Mouse (Mus musculus): ENCODE data around the gene Catip. TPM values are rescaled to one million over a fixed set of nuclear protein-coding genes. Genes with fewer than 3 reads are reported as not detected.
"Not testable (repeated sequence)": the region's sequence is repeated elsewhere in the genome, so short reads cannot be mapped to it uniquely, and the experiment has no call there.

The Catip gene
- polyA plus RNA-seq, 1 experiment from 2014 or later = 0.45 TPM

GRCm38 (mm10) chr1:74335033-74335432 lies 26.9 kb upstream of the Catip start:
- no peak for ATAC-seq
- H3K36me3 ChIP-seq (ENCODE audit: poor library complexity, severe bottlenecking) = no peaks in the 10 kb centered on the region
- H3K9ac ChIP-seq = no peak overlapping the region
- H3K4me1 ChIP-seq = peaks cover 19% of the 10 kb centered on the region
- H3K9me3 ChIP-seq (replicated peaks) = no peaks in the 10 kb centered on the region
- H3K27me3 ChIP-seq = no peaks in the 10 kb centered on the region
- no peak overlapping the region for H3K4me3 ChIP-seq
- 56% methylated on average over 4 of the region's 4 CpGs for WGBS
- no peak overlapping the region for H3K4me2 ChIP-seq
- H3K27ac ChIP-seq = no peak overlapping the region

- no peak overlapping the region for H3K9ac ChIP-seq
- no peak overlapping the region for H3K4me2 ChIP-seq
- 72% methylated on average over 6 of the region's 6 CpGs for WGBS
- no peaks in the 10 kb centered on the region for H3K9me3 ChIP-seq (replicated peaks)
- no peak for ATAC-seq
- peaks cover 14% of the 10 kb centered on the region for H3K4me1 ChIP-seq
- H3K27me3 ChIP-seq = no peaks in the 10 kb centered on the region
- H3K27ac ChIP-seq = no peak overlapping the region
- H3K4me3 ChIP-seq = no peak overlapping the region
- H3K36me3 ChIP-seq (ENCODE audit: poor library complexity, severe bottlenecking) = no peaks in the 10 kb centered on the region
Observed at GRCm38 (mm10) chr1:74335436-74336170, 26.3 kb upstream of the Catip start.

GRCm38 (mm10) chr1:74337241-74337771 lies 24.6 kb upstream of the Catip start:
- Histone ChIP-seq H3K27ac (no peak overlapping the region), H3K9ac (no peak overlapping the region), H3K9me3 (replicated peaks) (no peaks in the 10 kb centered on the region), H3K4me2 (no peak overlapping the region), H3K27me3 (no peaks in the 10 kb centered on the region), H3K36me3 (ENCODE audit: poor library complexity, severe bottlenecking) (no peaks in the 10 kb centered on the region), H3K4me1 (peaks cover 14% of the 10 kb centered on the region), H3K4me3 (no peak overlapping the region)
- WGBS = 86% methylated on average over 3 of the region's 3 CpGs
- ATAC-seq = no peak

GRCm38 (mm10) chr1:74338013-74338412 lies 23.9 kb upstream of the Catip start:
- Histone ChIP-seq H3K4me1 (peaks cover 12% of the 10 kb centered on the region), H3K36me3 (ENCODE audit: poor library complexity, severe bottlenecking) (no peaks in the 10 kb centered on the region), H3K4me2 (no peak overlapping the region), H3K27ac (no peak overlapping the region), H3K9ac (no peak overlapping the region), H3K9me3 (replicated peaks) (no peaks in the 10 kb centered on the region), H3K4me3 (no peak overlapping the region), H3K27me3 (no peaks in the 10 kb centered on the region)
- WGBS = 94% methylated on average over 5 of the region's 5 CpGs
- ATAC-seq = no peak

GRCm38 (mm10) chr1:74338626-74339025 lies 23.3 kb upstream of the Catip start:
- Histone ChIP-seq H3K9ac (no peak overlapping the region), H3K9me3 (replicated peaks) (no peaks in the 10 kb centered on the region), H3K27ac (no peak overlapping the region), H3K36me3 (ENCODE audit: poor library complexity, severe bottlenecking) (no peaks in the 10 kb centered on the region), H3K4me1 (peaks cover 6% of the 10 kb centered on the region), H3K4me3 (no peak overlapping the region), H3K27me3 (no peaks in the 10 kb centered on the region), H3K4me2 (no peak overlapping the region)
- no peak for ATAC-seq
- 92% methylated on average over 4 of the region's 4 CpGs for WGBS

GRCm38 (mm10) chr1:74339917-74340316 lies 22.0 kb upstream of the Catip start:
- Histone ChIP-seq H3K27ac (no peak overlapping the region), H3K9me3 (replicated peaks) (no peaks in the 10 kb centered on the region), H3K9ac (no peak overlapping the region), H3K4me3 (no peak overlapping the region), H3K27me3 (no peaks in the 10 kb centered on the region), H3K4me2 (no peak overlapping the region), H3K4me1 (0 out of 2 replicates have a peak, but pooled peaks cover 4% of the 10 kb centered on the region), H3K36me3 (ENCODE audit: poor library complexity, severe bottlenecking) (no peaks in the 10 kb centered on the region)
- no peak for ATAC-seq
- WGBS = 91% methylated on average over 9 of the region's 9 CpGs

GRCm38 (mm10) chr1:74340361-74340764 lies 21.5 kb upstream of the Catip start:
- Histone ChIP-seq H3K27ac (no peak overlapping the region), H3K9me3 (replicated peaks) (no peaks in the 10 kb centered on the region), H3K27me3 (no peaks in the 10 kb centered on the region), H3K4me3 (no peak overlapping the region), H3K9ac (no peak overlapping the region), H3K4me2 (no peak overlapping the region), H3K36me3 (ENCODE audit: poor library complexity, severe bottlenecking) (no peaks in the 10 kb centered on the region), H3K4me1 (0 out of 2 replicates have a peak, but pooled peaks cover 4% of the 10 kb centered on the region)
- 85% methylated on average over 6 of the region's 6 CpGs for WGBS
- ATAC-seq = peak; percentile 36; the same call in 1 of the 2 replicates

GRCm38 (mm10) chr1:74340992-74341391 lies 20.9 kb upstream of the Catip start:
- not testable (repeated sequence) for H3K4me1 ChIP-seq; H3K9ac ChIP-seq; H3K27me3 ChIP-seq; H3K27ac ChIP-seq; H3K9me3 ChIP-seq (replicated peaks); ATAC-seq; H3K36me3 ChIP-seq (ENCODE audit: poor library complexity, severe bottlenecking); H3K4me3 ChIP-seq; H3K4me2 ChIP-seq
- WGBS = 97% methylated on average over 4 of the region's 4 CpGs

- H3K36me3 ChIP-seq (ENCODE audit: poor library complexity, severe bottlenecking) = no peaks in the 10 kb centered on the region
- H3K4me1 ChIP-seq = 0 out of 2 replicates have a peak, but pooled peaks cover 4% of the 10 kb centered on the region
- H3K4me3 ChIP-seq = no peak overlapping the region
- no peak overlapping the region for H3K9ac ChIP-seq
- 96% methylated on average over 7 of the region's 7 CpGs for WGBS
- no peaks in the 10 kb centered on the region for H3K27me3 ChIP-seq
- H3K27ac ChIP-seq = no peak overlapping the region
- no peaks in the 10 kb centered on the region for H3K9me3 ChIP-seq (replicated peaks)
- no peak for ATAC-seq
- no peak overlapping the region for H3K4me2 ChIP-seq
Observed at GRCm38 (mm10) chr1:74341898-74342297, 20.0 kb upstream of the Catip start.

GRCm38 (mm10) chr1:74342308-74342707 lies 19.6 kb upstream of the Catip start:
- Histone ChIP-seq H3K27me3 (no peaks in the 10 kb centered on the region), H3K4me1 (0 out of 2 replicates have a peak, but pooled peaks cover 4% of the 10 kb centered on the region), H3K9me3 (replicated peaks) (no peaks in the 10 kb centered on the region), H3K27ac (no peak overlapping the region), H3K4me3 (no peak overlapping the region), H3K9ac (no peak overlapping the region), H3K4me2 (no peak overlapping the region), H3K36me3 (ENCODE audit: poor library complexity, severe bottlenecking) (peaks cover under 1% of the 10 kb centered on the region; the same call in 1 of the 2 replicates)
- 100% methylated on average over 1 of the region's 1 CpGs for WGBS
- no peak for ATAC-seq

- Histone ChIP-seq H3K27me3 (no peaks in the 10 kb centered on the region), H3K9me3 (replicated peaks) (no peaks in the 10 kb centered on the region), H3K4me2 (no peak overlapping the region), H3K9ac (no peak overlapping the region), H3K27ac (no peak overlapping the region), H3K4me1 (0 out of 2 replicates have a peak, but pooled peaks cover 4% of the 10 kb centered on the region), H3K36me3 (ENCODE audit: poor library complexity, severe bottlenecking) (peaks cover 6% of the 10 kb centered on the region; the same call in 1 of the 2 replicates), H3K4me3 (no peak overlapping the region)
- ATAC-seq = no peak
- 52% methylated on average over 5 of the region's 5 CpGs for WGBS
Observed at GRCm38 (mm10) chr1:74343161-74343560, 18.7 kb upstream of the Catip start.

GRCm38 (mm10) chr1:74344163-74344916 lies 17.6 kb upstream of the Catip start:
- Histone ChIP-seq H3K9me3 (replicated peaks) (no peaks in the 10 kb centered on the region), H3K9ac (no peak overlapping the region), H3K4me3 (no peak overlapping the region), H3K4me1 (0 out of 2 replicates have a peak, but pooled peaks cover 4% of the 10 kb centered on the region), H3K36me3 (ENCODE audit: poor library complexity, severe bottlenecking) (peaks cover 16% of the 10 kb centered on the region), H3K27ac (no peak overlapping the region), H3K4me2 (no peak overlapping the region), H3K27me3 (no peaks in the 10 kb centered on the region)
- no peak for ATAC-seq
- WGBS = 74% methylated on average over 11 of the region's 11 CpGs
